ENCODE assay signal across 22 mouse cellular contexts in the genomic region with DNA sequence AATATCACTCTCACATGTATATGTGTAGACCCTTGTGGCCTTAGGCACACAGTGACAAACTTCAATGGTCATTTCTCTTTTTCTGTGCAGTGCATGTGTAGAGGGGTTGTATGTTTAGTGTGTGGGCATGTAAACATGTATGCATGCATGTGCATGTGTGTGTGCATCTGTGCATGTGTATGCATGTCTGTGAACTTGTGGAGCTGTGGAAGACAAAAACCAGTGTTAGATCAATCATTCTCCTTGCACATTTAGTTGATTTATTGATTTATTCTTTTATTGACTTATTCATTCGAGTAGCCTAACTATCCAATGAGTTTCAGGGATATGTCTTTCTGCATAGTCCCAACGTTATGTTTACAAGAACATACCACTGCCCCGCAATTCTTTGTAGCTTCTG.
A peak's percentile ranks its signal among the peaks of the same experiment; 100 is the strongest.
DNase-seq lines count a peak whose midpoint lies in the region; ATAC-seq and TF ChIP-seq lines count a peak whose summit lies in the region.
"Had no signal": no experiment of that assay in that cellular context is flagged by ENCODE, and none has a peak within 500 bp of the region (broad histone marks: within the 10 kb centered on the region; RNA-seq: fewer than 3 reads in every experiment).

No protein-coding gene starts in this region.

- WGBS in midbrain, embryonic 11.5 days = 90% methylated on average over 3 of the region's 3 CpGs
- WGBS in midbrain, postnatal 0 days = 86% methylated on average over 3 of the region's 3 CpGs
- WGBS in limb, embryonic 10.5 days = 77% methylated on average over 3 of the region's 3 CpGs

- no peak overlapping the region for H3K9ac ChIP-seq in midbrain, embryonic 11.5 days (ENCODE audit: low read length)
- no peak overlapping the region for H3K9ac ChIP-seq in midbrain, postnatal 0 days (replicated peaks; ENCODE audit: low read length, poor library complexity, severe bottlenecking)

- no peak overlapping the region for H3K27ac ChIP-seq in midbrain, embryonic 11.5 days (ENCODE audit: low read depth, low read length)
- H3K27ac ChIP-seq in midbrain, postnatal 0 days (ENCODE audit: low read depth, low read length) = no peak overlapping the region
- H3K27ac ChIP-seq in limb, embryonic 10.5 days = no peak overlapping the region

- ATAC-seq in midbrain, embryonic 11.5 days (ENCODE audit: low FRiP score) = no peak
- ATAC-seq in midbrain, postnatal 0 days (ENCODE audit: low FRiP score) = no peak
- ATAC-seq: activated CD4-positive, CD25-positive, alpha-beta regulatory T cell, adult 4 months; CD4-positive, CD25-positive, alpha-beta regulatory T cell, adult 4 months; Patski had no signal

- no peaks in the 10 kb centered on the region for H3K36me3 ChIP-seq in midbrain, embryonic 11.5 days (ENCODE audit: control insufficient read depth, insufficient read depth, low read length)
- no peaks in the 10 kb centered on the region for H3K36me3 ChIP-seq in midbrain, postnatal 0 days (ENCODE audit: insufficient read depth, low read length)
- no peaks in the 10 kb centered on the region for H3K36me3 ChIP-seq in limb, embryonic 10.5 days
- H3K36me3 ChIP-seq: G1E had no signal

- H3K4me2 ChIP-seq in midbrain, embryonic 11.5 days = no peak overlapping the region
- no peak overlapping the region for H3K4me2 ChIP-seq in midbrain, postnatal 0 days (ENCODE audit: low read depth, low read length, poor library complexity, severe bottlenecking)

- no peaks in the 10 kb centered on the region for H3K4me1 ChIP-seq in midbrain, embryonic 11.5 days (ENCODE audit: control insufficient read depth, insufficient read depth, low read length)
- H3K4me1 ChIP-seq in midbrain, postnatal 0 days (ENCODE audit: insufficient read depth, low read length) = no peaks in the 10 kb centered on the region
- H3K4me1 ChIP-seq in limb, embryonic 10.5 days = peaks cover 44% of the 10 kb centered on the region

- peak; percentile 55 for DNase-seq in heart, adult 11 months
- DNase-seq in heart, adult 18-20 months = no peak
- DNase-seq in midbrain, embryonic 11.5 days (ENCODE audit: low spot score, missing footprints) = peak; percentile 56
- DNase-seq in midbrain, postnatal 0 days (ENCODE audit: low spot score) = no peak
- peak; percentile 17 for DNase-seq in limb, embryonic 10.5 days (ENCODE audit: low spot score)
- DNase-seq in adrenal gland, adult (ENCODE audit: inconsistent age in 2 of 2, low spot score in 1 of 2) = no peak
- DNase-seq: adrenal gland, adult 2 months; adrenal gland, adult 8-10 months; adrenal gland, postnatal 10 days; adrenal gland, postnatal 14 days; adrenal gland, postnatal 25 days; adrenal gland, postnatal 36 days; B cell, adult 2 months; cerebellum, adult 11 months; cerebellum, adult 11-12 months; cerebellum, adult 18-20 months; cerebellum, adult 2 months had no signal

- no peak overlapping the region for H3K4me3 ChIP-seq in midbrain, embryonic 11.5 days (ENCODE audit: low read depth, low read length)
- no peak overlapping the region for H3K4me3 ChIP-seq in midbrain, postnatal 0 days (ENCODE audit: low read depth, low read length)
- no peak overlapping the region for H3K4me3 ChIP-seq in limb, embryonic 10.5 days

- no peaks in the 10 kb centered on the region for H3K27me3 ChIP-seq in midbrain, embryonic 11.5 days (ENCODE audit: control insufficient read depth, insufficient read depth, low read length)
- H3K27me3 ChIP-seq in midbrain, postnatal 0 days (ENCODE audit: insufficient read depth, low read length) = no peaks in the 10 kb centered on the region
- no peaks in the 10 kb centered on the region for H3K27me3 ChIP-seq in limb, embryonic 10.5 days (ENCODE audit: low read depth, poor library complexity, severe bottlenecking)
- H3K27me3 ChIP-seq: CH12.LX, Patski had no signal

- no peaks in the 10 kb centered on the region for H3K9me3 ChIP-seq in midbrain, embryonic 11.5 days (ENCODE audit: control insufficient read depth, low read length)
- H3K9me3 ChIP-seq in midbrain, postnatal 0 days (ENCODE audit: low read length) = no peaks in the 10 kb centered on the region
- no peaks in the 10 kb centered on the region for H3K9me3 ChIP-seq in limb, embryonic 10.5 days (replicated peaks)

- no peak for TF ChIP-seq CTCF in midbrain, postnatal 0 days (IDR thresholded peaks at IDR 0.05)

Comparison
In these comparisons a context has a peak if more than half of its experiments do, and no peak if none do; other contexts are left out.
1. DNase-seq: peak in heart, adult 11 months (single experiment), midbrain, embryonic 11.5 days (single experiment) and limb, embryonic 10.5 days (single experiment); none in heart, adult 18-20 months (0 of 2), midbrain, postnatal 0 days (single experiment) and adrenal gland, adult (0 of 2).